Mouse (Mus musculus) ES-Bruce4 (cell line): ENCODE data around the gene Cxcl10.

Source experiments
- CTCF ChIP-seq: IDR thresholded peaks from one replicate; pipeline ENCODE4 v1.8.1; 2011; ENCODE audit warnings: low read depth, low read length
- EP300 ChIP-seq: IDR thresholded peaks from 2 replicates; pipeline ENCODE4 v1.6.1; 2011; ENCODE audit warnings: low read depth, low read length; ENCODE audit not compliant: insufficient read depth
- POLR2A ChIP-seq: IDR thresholded peaks from one replicate; pipeline ENCODE4 v1.8.1; 2011; ENCODE audit warnings: low read length; ENCODE audit not compliant: insufficient read depth

GRCm38 (mm10) chr5:92384855-92385254, 36.2 kb upstream of the Cxcl10 start:
- TF ChIP-seq CTCF = peak; percentile 93
- no peak for TF ChIP-seq POLR2A
- no peak for TF ChIP-seq EP300
